Mouse (Mus musculus) heart, adult 2 months (tissue): Measurements from ENCODE around the gene Ripor3. TPM values are rescaled to one million over a fixed set of nuclear protein-coding genes. Genes with fewer than 3 reads are reported as not detected.

Experiments
- DNase-seq, 2 experiments: peaks; one replicate each; pipeline ENCODE4 v3.0.0; 2021
- H3K27ac ChIP-seq: fragments of 200-600 bp; 2 replicates; pipeline ENCODE4 v1.8.1; 2022
- H3K27me3 ChIP-seq: fragments of 200-500 bp; 2 replicates; pipeline ENCODE4 v1.6.1; 2012; ENCODE audit warnings: mild to moderate bottlenecking, low read length, inconsistent platforms, mixed read lengths; ENCODE audit not compliant: control insufficient read depth, insufficient read depth
- H3K36me3 ChIP-seq: fragments of 200-500 bp; 2 replicates; pipeline ENCODE4 v1.6.1; 2012; ENCODE audit warnings: low read length, inconsistent platforms; ENCODE audit not compliant: control insufficient read depth, insufficient read depth
- H3K4me1 ChIP-seq: fragments of 200-500 bp; 2 replicates; pipeline ENCODE4 v1.6.1; 2011; ENCODE audit warnings: low read length; ENCODE audit not compliant: control insufficient read depth, insufficient read depth
- H3K4me3 ChIP-seq: fragments of 200-600 bp; 2 replicates; pipeline ENCODE4 v1.8.1; 2022
- H3K79me2 ChIP-seq: fragments of 200-500 bp; replicated peaks from 2 replicates; pipeline ENCODE4 v1.6.1; 2012; ENCODE audit warnings: mild to moderate bottlenecking, inconsistent platforms, low read length, moderate library complexity, mixed read lengths; ENCODE audit not compliant: control insufficient read depth, insufficient read depth
- H3K9ac ChIP-seq: fragments of 200-500 bp; 2 replicates; pipeline ENCODE4 v1.6.1; 2012; ENCODE audit warnings: low read depth, mild to moderate bottlenecking, control low read depth, inconsistent platforms, low read length, mixed read lengths
- CTCF ChIP-seq: fragments of 200-600 bp; IDR thresholded peaks from 2 replicates; pipeline ENCODE4 v1.8.1; 2022; ENCODE audit warnings: antibody characterized with exemption, mild to moderate bottlenecking, moderate library complexity
- EP300 ChIP-seq: fragments of 200-500 bp; IDR thresholded peaks from 2 replicates; pipeline ENCODE4 v1.6.1; 2011; ENCODE audit warnings: low read depth, low read length, control low read depth; ENCODE audit not compliant: insufficient read depth
- POLR2A ChIP-seq: fragments of 200-500 bp; IDR thresholded peaks from 2 replicates; pipeline ENCODE4 v1.6.1; 2011; ENCODE audit warnings: mild to moderate bottlenecking, low read depth, low read length, control low read depth; ENCODE audit not compliant: insufficient read depth
- WGBS: fragments of 180-500 bp; shearing (Covaris S2); methylation state at CpG from one replicate; pipeline ENCODE4 v1.1.7; 2018; 5-methylcytosine and 5-hydroxymethylcytosine counted together
- intact Hi-C: fragments of 180-260 bp; cut with DNase I; formaldehyde crosslinking; loops from one replicate; pipeline ENCODE4 v1.15.1; 2025
- polyA plus RNA-seq: library from polyadenylated mRNA; depleted of rRNA; stranded (reverse); fragments of >200 nt; gene quantifications from 2 replicates; pipeline ENCODE4 v1.2.3, GENCODE M21; 2012
- total RNA-seq, 2 experiments: library from RNA; stranded (reverse); gene quantifications; 2 replicates each; pipeline ENCODE4 v1.2.3; 2021

Gene Ripor3
- total and polyA plus RNA-seq, 3 experiments = 0.21 to 1.5 (median 0.36) TPM

GRCm38 (mm10) chr2:167945451-167945850, 65.0 kb downstream of the Ripor3 start:
- Histone ChIP-seq H3K9ac (no peak overlapping the region), H3K79me2 (peaks cover 2% of the 10 kb centered on the region; the same call in 1 of the 2 replicates), H3K4me3 (no peak overlapping the region), H3K27ac (no peak overlapping the region), H3K4me1 (peaks cover 54% of the 10 kb centered on the region), H3K36me3 (no peaks in the 10 kb centered on the region; the same call in 1 of the 2 replicates), H3K27me3 (no peaks in the 10 kb centered on the region)
- TF ChIP-seq CTCF (no peak), EP300 (no peak), POLR2A (no peak)
- 76% methylated on average over 5 of the region's 5 CpGs for WGBS
- intact Hi-C loops = no loop called here
- DNase-seq = no peak

GRCm38 (mm10) chr2:167944193-167944592, 66.2 kb downstream of the Ripor3 start:
- Histone ChIP-seq H3K36me3 (no peaks in the 10 kb centered on the region; the same call in 1 of the 2 replicates), H3K27me3 (no peaks in the 10 kb centered on the region), H3K4me3 (no peak overlapping the region), H3K27ac (no peak overlapping the region; the same call in 1 of the 2 replicates), H3K4me1 (peaks cover 50% of the 10 kb centered on the region), H3K9ac (no peak overlapping the region), H3K79me2 (peaks cover 2% of the 10 kb centered on the region; the same call in 1 of the 2 replicates)
- DNase-seq = no peak
- TF ChIP-seq POLR2A (no peak), EP300 (no peak), CTCF (no peak)
- intact Hi-C loops = no loop called here
- WGBS = 88% methylated on average over 3 of the region's 3 CpGs

GRCm38 (mm10) chr2:167942926-167943633, 67.3 kb downstream of the Ripor3 start:
- peak; percentile 65 to 80 for DNase-seq
- peak overlapping the region; percentile 37; the same call in 1 of the 2 replicates for H3K9ac ChIP-seq
- no peak for TF ChIP-seq CTCF
- 0 out of 2 replicates have a peak, but pooled peaks have one; percentile 5 for TF ChIP-seq EP300
- no peak; the same call in 1 of the 2 replicates for TF ChIP-seq POLR2A
- H3K27me3 ChIP-seq = no peaks in the 10 kb centered on the region
- H3K36me3 ChIP-seq = no peaks in the 10 kb centered on the region; the same call in 1 of the 2 replicates
- H3K4me1 ChIP-seq = peaks cover 45% of the 10 kb centered on the region
- no peak overlapping the region; the same call in 1 of the 2 replicates for H3K4me3 ChIP-seq
- peaks cover 4% of the 10 kb centered on the region; the same call in 1 of the 2 replicates for H3K79me2 ChIP-seq
- H3K27ac ChIP-seq = peak overlapping the region; percentile 53
- 22% methylated on average over 12 of the region's 12 CpGs for WGBS
- intact Hi-C loops = no loop called here

DNA sequence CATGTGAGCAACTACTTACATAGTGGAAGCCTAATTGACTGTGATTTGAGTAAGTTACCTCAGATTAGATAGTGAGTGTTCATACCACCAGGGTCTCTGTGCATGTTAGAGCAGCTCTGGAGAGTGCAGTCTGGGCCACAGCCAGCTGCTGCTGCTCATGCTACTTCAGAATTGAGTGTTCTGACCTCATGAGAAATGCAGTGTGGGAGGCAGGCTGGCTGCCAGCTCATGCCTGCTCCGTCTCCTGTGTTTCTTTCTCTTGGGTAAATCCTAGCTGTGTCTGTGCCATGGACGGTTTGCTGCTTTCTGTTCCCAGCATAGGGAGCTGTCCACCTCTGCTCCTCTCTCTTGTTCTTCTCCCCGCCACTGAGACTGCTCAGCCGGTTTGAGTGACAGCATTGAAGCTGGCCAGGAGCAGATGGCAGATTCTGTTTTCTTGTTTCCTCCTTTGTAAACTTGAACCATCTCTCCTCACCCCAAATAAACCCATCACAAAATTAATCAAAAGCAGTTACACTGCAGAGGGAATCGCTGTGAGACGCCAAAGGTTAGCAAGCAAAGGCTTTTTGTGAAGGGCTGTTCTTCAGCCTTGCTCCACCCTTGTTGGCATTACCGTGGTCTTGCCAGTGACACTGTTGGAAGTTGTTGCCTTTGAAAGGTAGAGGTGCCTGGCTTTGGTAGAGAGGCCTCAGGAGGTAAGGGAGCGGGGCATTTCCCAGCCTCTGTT, 68.1 kb downstream of the Ripor3 start:
- H3K9ac ChIP-seq = no peak overlapping the region
- TF ChIP-seq POLR2A (no peak), EP300 (peak; percentile 32; the same call in 1 of the 2 replicates)
- peaks cover 6% of the 10 kb centered on the region for H3K79me2 ChIP-seq
- H3K27ac ChIP-seq = peak overlapping the region; percentile 53
- peak overlapping the region; percentile 13; the same call in 1 of the 2 replicates for H3K4me3 ChIP-seq
- peak; percentile 71 to 80 for DNase-seq
- WGBS = 14% methylated on average over 8 of the region's 8 CpGs
- H3K36me3 ChIP-seq = no peaks in the 10 kb centered on the region; the same call in 1 of the 2 replicates
- H3K4me1 ChIP-seq = peaks cover 40% of the 10 kb centered on the region
- intact Hi-C loops = no loop called here
- no peaks in the 10 kb centered on the region for H3K27me3 ChIP-seq

- intact Hi-C loops = no loop called here
- H3K79me2 ChIP-seq = peaks cover 6% of the 10 kb centered on the region
- no peak overlapping the region for H3K9ac ChIP-seq
- TF ChIP-seq EP300 = no peak
- TF ChIP-seq CTCF = no peak
- TF ChIP-seq POLR2A = no peak
- H3K4me3 ChIP-seq = no peak overlapping the region
- no peaks in the 10 kb centered on the region; the same call in 1 of the 2 replicates for H3K36me3 ChIP-seq
- H3K27ac ChIP-seq = peak overlapping the region; percentile 53
- no peaks in the 10 kb centered on the region for H3K27me3 ChIP-seq
- peaks cover 43% of the 10 kb centered on the region for H3K4me1 ChIP-seq
- DNase-seq = no peak
- WGBS = 47% methylated on average over 6 of the region's 6 CpGs
Observed at GRCm38 (mm10) chr2:167941745-167942176, 68.7 kb downstream of the Ripor3 start.
